Mouse (Mus musculus) MEL (cell line): ENCODE data around the gene Actr1b.

Source experiments
- CHD1 ChIP-seq: IDR thresholded peaks from 2 replicates; pipeline ENCODE4 v1.6.1; 2012; ENCODE audit warnings: low read depth, mild to moderate bottlenecking, inconsistent platforms, low read length, improper control_type of control experiment
- CTCF ChIP-seq, 3 experiments: IDR thresholded peaks in 2 of 3; conservative IDR thresholded peaks in 1 of 3; 2 replicates each; pipeline ENCODE4 v1.5.1; 2011 to 2012; ENCODE audit warnings: low read length in 3 of 3, low read depth in 2 of 3, mild to moderate bottlenecking in 2 of 3, improper control_type of control experiment in 1 of 3, inconsistent platforms in 1 of 3, mixed read lengths in 1 of 3, moderate library complexity in 1 of 3; ENCODE audit not compliant: control insufficient read depth in 1 of 3, insufficient read depth in 1 of 3, poor library complexity in 1 of 3, severe bottlenecking in 1 of 3
- E2F4 ChIP-seq: IDR thresholded peaks from 2 replicates; pipeline ENCODE4 v1.6.1; 2011; ENCODE audit warnings: low read depth, low read length, improper control_type of control experiment, borderline replicate concordance
- EP300 ChIP-seq, 2 experiments: IDR thresholded peaks; 2 replicates each; pipeline ENCODE4 v1.6.1; 2011; ENCODE audit warnings: improper control_type of control experiment in 2 of 2, low read length in 2 of 2, low read depth in 1 of 2, mild to moderate bottlenecking in 1 of 2
- ETS1 ChIP-seq: IDR thresholded peaks from 2 replicates; pipeline ENCODE4 v1.6.1; 2012; ENCODE audit warnings: low read depth, mild to moderate bottlenecking, inconsistent platforms, low read length, improper control_type of control experiment, moderate library complexity
- POLR2A ChIP-seq, 2 experiments: IDR thresholded peaks; 2 replicates each; pipeline ENCODE4 v1.6.1; 2011 to 2012; ENCODE audit warnings: low read length in 2 of 2, mild to moderate bottlenecking in 2 of 2, control low read depth in 1 of 2, improper control_type of control experiment in 1 of 2, low read depth in 1 of 2, moderate library complexity in 1 of 2; ENCODE audit not compliant: control insufficient read depth in 1 of 2, insufficient read depth in 1 of 2, poor library complexity in 1 of 2
- TAL1 ChIP-seq: IDR thresholded peaks from 2 replicates; pipeline ENCODE4 v1.6.1; 2012; ENCODE audit warnings: mild to moderate bottlenecking, inconsistent platforms, low read length, moderate library complexity, mixed read lengths

- no peak for TF ChIP-seq ETS1
- TF ChIP-seq POLR2A (IDR thresholded peaks at IDR 0.05; ENCODE audit: control insufficient read depth in 1 of 2, insufficient read depth in 1 of 2, low read depth in 1 of 2, low read length in 2 of 2, poor library complexity in 1 of 2): no peak
- TF ChIP-seq CHD1: no peak
- TF ChIP-seq CTCF (IDR thresholded peaks at IDR 0.05 in 2 of 3, conservative IDR thresholded peaks at IDR 0.05 in 1 of 3; ENCODE audit: control insufficient read depth in 1 of 3, insufficient read depth in 1 of 3, low read depth in 2 of 3, low read length in 3 of 3, poor library complexity in 1 of 3, severe bottlenecking in 1 of 3): no peak
- TF ChIP-seq EP300 (IDR thresholded peaks at IDR 0.05; ENCODE audit: low read depth in 1 of 2, low read length in 2 of 2): no peak
- TF ChIP-seq E2F4: no peak
- TF ChIP-seq TAL1: no peak
These were observed 47.3 kb upstream of the Actr1b start, which contains the start of gene Zap70 for GRCm38 (mm10) chr1:36761568-36761967.
